Mouse (Mus musculus): Measurements from ENCODE around the gene Atp9a. TPM values are rescaled to one million over a fixed set of nuclear protein-coding genes. Genes with fewer than 3 reads are reported as not detected.

The Atp9a gene
- total RNA-seq, 1 experiment from 2014 or later: 0.38 TPM

DNA sequence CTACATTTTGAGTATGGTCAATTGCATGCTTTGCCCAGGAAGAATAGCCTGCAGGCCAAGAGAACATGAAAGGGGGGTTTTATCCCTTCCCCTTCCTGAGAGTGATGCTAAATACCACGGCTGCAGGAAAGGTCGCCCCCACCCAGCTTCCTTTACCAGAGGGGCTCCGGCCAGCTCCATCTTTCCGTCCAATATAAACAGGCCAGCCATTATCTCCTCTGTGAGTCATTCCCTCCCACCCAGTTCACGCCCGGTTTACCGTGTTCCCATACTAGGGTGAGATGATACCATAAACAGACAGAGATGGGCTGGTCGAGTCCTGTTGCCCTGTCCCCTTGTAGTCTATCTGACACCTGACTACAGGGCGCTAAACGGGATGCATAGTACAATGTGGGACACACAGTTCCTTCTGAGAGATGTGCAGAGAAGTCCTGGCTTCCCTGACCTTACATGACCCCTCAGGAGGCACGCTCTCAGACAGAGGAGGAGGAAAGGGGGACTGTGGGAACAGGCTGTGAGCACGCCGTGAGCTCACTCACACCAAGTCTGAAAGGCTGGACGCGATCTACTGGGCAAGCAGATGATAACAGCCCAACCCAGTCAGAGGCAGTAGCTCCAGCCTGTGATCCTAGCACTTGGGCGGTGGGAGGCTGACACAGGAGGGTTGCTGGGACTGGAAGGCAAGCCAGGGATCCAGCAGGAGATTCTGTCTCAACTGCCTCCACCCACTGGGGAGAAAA is 85.5 kb downstream of the Atp9a start:
- ATAC-seq (replicated peaks; ENCODE audit: insufficient number of reproducible peaks, low FRiP score, low TSS enrichment, poor library complexity, severe bottlenecking): no peak

DNA sequence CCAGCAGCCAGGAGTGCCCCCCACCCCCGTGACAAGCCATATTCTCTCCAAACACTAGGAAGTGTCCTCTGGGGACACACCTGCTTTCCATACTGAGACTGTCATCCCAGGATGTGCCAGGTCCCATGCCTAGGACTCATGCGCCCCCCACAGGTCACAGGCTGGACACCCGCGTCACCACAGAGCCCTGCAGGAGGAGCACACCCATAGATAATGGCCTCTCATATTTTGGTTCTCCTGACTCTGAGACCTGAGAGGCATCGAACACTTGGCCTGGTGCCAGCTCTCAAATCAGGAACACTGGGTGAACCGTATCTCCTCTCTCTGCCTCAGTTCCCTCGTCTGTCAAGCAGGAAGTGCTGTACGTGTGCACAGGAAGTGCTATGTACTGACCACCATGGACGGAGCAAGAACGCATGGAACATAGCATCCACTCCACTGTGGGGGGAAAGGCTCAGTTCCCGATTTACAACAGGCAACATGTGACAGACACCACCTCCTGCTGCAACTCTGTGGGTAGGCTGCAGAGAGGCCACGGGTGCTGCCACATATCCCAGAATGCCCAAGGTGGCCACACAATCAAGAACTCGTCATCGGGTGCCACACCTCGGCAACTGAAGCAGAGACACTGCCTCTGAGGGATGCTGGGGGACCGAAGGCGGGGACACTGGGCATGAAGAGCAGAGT is 87.1 kb downstream of the Atp9a start:
- no peak for ATAC-seq (replicated peaks; ENCODE audit: insufficient number of reproducible peaks, low FRiP score, low TSS enrichment, poor library complexity, severe bottlenecking)

DNA sequence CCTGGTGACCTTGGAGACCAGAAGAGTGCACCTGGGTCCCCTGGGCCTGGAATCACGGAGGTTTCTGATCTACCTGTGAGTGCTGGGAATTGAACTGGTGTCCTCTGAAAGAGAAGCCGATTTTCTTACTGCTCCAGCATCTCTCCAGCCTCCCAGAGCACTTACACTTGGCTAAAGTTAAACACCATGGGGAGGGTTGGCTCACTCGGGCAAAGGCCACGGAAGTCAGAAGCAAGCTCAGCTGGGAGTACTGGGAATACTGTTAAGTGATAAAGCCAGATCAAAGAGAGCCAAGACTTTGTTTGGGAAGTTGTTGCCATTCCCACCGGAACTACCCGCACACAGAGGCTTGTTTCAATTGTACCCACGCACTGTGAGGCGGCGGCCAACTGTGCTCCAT is 87.7 kb downstream of the Atp9a start:
- ATAC-seq (replicated peaks; ENCODE audit: insufficient number of reproducible peaks, low FRiP score, low TSS enrichment, poor library complexity, severe bottlenecking): no peak

DNA sequence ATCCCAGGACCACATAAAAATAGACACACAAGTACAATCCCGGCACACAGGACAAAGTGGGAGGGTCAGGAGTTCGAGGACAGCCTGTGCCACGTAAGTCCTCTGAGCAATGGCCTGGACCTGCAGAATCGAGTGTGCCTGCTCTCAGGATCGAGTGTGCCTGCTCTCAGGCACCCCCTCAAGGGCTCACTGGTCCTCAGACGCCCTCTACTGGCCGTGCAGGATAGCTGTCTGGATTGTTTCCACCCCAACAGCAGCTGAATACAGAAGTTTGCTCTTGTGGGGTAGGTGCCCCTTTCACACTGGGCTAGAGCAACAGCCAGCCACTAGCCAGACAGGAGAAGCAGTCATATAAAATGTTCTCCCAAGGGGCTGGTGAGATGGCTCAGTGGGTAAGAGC is 90.5 kb downstream of the Atp9a start:
- ATAC-seq (replicated peaks; ENCODE audit: insufficient number of reproducible peaks, low FRiP score, low TSS enrichment, poor library complexity, severe bottlenecking): 0 out of 2 replicates have a peak, but pooled peaks have one; percentile 18

DNA sequence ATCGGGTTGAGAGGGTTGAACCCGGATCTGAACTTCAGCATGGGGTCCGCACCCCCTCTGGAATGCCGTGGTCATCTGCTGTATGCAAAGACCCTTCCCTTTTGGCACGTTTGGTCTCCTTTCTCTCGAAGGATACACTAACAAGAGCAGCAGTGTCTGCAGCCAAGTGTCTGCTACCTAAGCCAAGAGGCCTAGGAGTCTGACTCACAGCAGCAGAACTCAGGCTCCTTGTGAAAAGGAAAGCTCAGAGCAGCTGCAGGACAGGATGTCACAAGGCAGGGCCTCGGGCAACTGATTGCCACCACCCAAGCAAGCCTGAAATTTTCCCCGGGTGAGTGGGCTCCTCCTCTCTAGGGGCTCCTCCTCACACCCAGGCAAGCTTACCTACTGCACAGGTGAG is 94.0 kb downstream of the Atp9a start:
- ATAC-seq (replicated peaks; ENCODE audit: insufficient number of reproducible peaks, low FRiP score, low TSS enrichment, poor library complexity, severe bottlenecking): no peak

DNA sequence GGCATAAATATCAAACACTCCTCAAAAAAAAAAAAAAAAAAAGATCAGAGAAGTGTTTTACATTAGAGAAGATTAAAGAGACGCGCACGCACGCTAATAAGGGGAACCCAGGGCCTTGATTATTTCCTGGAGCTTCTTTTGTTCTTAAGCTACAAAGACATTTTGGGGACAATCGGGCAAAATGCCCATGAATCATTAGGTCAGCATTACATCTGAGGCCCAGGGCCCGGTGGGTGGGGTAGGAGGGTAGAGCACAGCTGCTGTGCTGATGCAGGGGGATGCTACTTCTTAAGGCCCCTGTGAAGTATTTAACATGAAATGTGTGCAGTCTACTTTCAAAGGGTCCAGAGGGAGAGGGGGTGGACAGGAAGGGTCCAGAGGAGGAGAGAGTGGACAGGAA is 97.4 kb downstream of the Atp9a start:
- ATAC-seq (replicated peaks; ENCODE audit: insufficient number of reproducible peaks, low FRiP score, low TSS enrichment, poor library complexity, severe bottlenecking): no peak

DNA sequence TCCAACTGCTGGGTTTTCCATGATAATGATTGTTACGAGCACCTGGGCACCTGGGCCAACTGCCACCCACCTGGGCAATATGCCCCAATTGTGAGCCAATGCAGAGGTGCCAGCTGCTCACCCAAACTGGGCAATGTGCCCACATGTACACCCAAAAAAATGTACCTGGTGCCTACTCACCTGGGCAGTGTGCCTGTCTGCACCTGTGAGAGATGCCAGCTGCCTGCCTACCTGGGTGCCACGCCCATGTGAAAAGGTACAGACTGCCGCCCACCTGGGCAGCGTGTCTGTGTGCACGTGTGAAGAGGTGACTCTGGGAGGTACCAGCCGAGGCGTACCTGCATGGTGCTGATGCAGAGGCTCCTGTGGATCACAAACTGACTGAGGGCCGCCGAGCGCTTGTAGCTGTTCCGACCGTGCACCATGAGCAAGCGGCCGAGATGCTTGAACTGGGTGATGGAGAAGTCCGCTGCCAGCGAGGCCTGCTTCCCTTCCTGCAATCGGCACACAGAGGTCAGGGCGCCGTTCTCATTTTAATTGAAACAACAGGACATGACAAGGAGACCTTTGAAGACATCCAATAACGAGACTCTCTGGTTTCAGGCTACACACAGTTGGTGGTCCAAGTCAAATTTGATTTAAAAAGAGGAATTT is 98.6 kb downstream of the Atp9a start:
- ATAC-seq (replicated peaks; ENCODE audit: insufficient number of reproducible peaks, low FRiP score, low TSS enrichment, poor library complexity, severe bottlenecking): no peak

DNA sequence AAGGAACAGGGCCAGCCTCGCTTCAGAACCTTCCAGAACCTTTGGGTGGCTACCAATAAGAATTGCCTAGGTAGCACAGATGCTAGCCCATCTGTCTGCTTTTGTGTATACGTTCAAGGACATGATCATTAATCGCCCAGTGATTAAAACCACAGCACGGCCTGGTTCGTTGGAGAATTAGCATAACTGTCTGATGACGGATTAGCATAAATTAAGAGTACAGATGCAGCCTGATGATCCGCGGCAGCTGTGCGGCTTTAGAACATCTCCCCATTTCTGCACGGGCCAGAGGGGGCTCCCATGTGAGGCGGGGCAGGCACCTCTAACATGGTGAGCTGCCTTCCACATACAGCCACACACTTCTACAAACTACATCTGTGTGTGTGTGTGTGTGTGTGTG is 100.0 kb downstream of the Atp9a start:
- ATAC-seq (replicated peaks; ENCODE audit: insufficient number of reproducible peaks, low FRiP score, low TSS enrichment, poor library complexity, severe bottlenecking): no peak

DNA sequence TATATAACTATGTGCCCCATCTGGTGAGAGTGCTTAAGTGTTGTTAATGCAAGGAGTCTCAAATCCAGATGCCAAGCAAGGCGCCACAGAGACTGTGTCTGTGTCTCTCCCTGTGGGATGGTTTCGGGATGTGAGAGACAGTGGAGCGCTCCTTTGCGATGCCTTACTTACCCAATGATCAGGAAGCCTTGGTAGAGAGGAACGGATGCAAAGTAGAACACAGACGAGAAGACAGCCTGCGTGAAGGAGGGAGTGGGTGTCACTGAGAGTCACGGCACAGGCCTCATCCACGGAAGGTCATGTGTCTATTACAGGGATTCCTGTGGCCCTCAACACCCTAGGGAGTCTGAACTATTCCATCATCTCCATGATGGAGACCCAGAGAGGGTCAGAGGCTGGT is 101.7 kb downstream of the Atp9a start:
- ATAC-seq (replicated peaks; ENCODE audit: insufficient number of reproducible peaks, low FRiP score, low TSS enrichment, poor library complexity, severe bottlenecking): no peak

DNA sequence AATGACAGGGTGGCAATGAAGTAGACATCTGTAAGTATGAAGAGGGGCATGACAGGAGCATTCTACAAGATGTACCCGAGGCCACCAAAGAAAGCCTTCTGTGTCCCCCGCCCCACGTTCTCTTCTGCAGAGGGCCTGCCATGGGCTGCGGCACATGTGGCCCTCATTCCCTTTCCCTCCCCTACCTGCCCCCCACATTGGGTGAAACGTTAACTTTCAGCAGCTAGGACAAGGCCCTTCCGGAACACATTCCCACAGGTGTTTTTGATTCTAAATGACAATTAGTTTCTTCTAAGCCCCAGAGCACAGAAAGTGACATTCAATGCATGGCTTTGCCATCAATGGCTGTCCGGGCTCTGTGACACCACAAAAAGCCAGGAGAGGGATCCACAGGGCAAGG is 107.3 kb downstream of the Atp9a start:
- no peak for ATAC-seq (replicated peaks; ENCODE audit: insufficient number of reproducible peaks, low FRiP score, low TSS enrichment, poor library complexity, severe bottlenecking)

DNA sequence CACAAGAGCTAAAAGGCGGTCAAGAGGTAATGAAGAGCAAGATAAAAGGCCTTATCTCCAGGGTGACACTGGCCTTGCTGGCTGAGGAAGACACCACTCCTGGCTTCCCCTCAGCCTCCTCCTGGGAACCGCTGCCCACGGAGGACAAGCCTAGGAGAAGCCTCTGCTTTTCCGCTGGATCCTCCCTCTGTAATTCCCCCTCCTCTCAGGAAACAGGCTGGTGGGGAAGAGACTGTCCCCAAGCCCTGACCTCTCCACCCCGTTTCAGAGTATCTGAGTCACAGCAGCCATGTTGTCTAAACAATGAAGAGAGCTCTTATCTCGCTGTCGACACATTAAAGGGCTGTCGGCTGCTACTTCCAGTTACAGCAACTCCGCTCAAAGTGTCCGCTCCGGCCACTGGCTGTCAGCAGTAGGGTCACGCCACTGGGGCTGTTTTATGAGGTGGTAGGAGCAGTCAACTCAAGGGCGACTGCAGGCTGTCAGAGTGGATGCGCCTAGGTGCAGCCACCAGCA is 108.8 kb downstream of the Atp9a start:
- no peak for ATAC-seq (replicated peaks; ENCODE audit: insufficient number of reproducible peaks, low FRiP score, low TSS enrichment, poor library complexity, severe bottlenecking)

DNA sequence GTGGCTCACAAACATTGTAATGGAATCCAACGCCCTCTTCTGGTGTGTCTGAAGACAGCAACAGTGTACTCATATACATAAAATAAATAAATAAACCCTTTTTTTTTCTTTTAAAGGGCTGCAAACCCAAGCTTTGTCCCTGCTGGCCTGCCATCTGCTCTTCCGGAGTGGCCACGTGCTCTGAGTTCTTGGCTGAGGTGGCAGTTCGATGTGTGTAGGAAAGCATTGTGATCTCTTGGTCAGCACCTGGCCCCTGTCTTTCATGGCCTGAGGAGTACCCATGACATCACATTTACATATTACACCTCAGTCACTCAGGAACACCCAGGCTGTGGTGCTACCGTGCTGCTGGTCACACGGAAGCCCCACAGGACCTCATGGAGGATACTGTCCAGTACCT is 109.7 kb downstream of the Atp9a start:
- ATAC-seq (replicated peaks; ENCODE audit: insufficient number of reproducible peaks, low FRiP score, low TSS enrichment, poor library complexity, severe bottlenecking): no peak

DNA sequence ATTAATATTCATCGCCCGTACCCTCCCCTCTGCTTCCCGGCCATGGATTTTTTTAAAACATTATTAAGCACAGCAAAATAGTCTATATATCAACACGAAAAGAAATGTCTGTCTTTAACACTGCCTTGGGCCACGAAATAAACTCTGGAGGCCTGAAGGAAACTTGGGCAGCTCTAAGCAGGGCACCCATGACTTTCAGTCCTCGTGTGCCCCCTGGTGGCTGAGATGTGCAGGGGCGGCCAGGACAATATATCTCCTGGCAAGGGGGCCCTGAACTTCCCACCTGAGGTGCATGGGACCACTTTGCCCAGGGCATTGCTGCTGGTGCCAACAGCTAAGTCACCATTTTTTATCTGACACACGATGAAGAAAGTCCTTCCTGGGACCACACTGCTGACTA is 113.4 kb downstream of the Atp9a start:
- peak; percentile 84 for ATAC-seq (replicated peaks; ENCODE audit: insufficient number of reproducible peaks, low FRiP score, low TSS enrichment, poor library complexity, severe bottlenecking)

DNA sequence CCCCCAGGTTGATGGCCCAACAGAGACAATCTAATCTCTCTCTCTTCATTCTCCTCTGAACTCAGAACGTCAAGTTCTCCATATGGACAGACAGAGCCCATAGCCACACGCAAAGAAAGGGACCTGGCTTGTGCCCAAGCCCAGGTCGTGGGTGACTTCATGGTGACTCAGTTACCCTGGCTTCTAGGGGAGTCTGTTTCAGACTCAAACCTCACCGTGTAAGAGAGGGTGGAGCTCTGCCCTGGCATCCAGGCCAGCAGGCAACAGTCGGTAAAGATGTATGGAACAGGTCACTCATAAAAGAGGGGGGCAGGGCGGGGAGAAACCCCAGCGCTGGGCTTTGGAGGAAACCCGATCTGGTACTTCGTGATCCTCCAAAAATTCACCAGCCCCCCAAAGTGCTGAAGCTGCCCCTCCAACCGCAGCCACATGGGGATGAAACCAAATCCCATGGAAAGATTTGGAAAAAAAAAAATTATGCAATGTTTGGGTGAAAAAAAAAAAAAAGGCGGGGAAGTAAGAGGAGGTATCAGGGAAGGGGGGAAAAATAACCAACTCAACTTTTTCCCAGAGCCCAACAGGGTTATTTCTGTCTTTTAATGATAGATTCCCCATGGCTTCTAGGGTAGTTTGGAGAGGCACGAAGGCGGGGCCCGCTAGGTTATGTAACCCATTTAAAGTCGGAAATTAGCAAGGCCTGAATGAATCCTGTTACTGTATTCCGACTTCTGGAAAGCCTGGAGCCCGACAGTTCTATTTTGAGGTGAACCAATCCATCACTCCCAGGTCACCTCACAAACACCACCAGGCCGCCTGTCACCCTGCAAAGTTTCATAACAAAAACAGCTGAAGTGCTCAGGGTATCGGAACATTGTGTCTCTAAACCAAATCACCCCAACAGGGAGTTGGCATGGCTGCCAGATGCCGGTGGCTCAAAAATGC is 114.1 kb downstream of the Atp9a start:
- no peak for ATAC-seq (replicated peaks; ENCODE audit: insufficient number of reproducible peaks, low FRiP score, low TSS enrichment, poor library complexity, severe bottlenecking)

DNA sequence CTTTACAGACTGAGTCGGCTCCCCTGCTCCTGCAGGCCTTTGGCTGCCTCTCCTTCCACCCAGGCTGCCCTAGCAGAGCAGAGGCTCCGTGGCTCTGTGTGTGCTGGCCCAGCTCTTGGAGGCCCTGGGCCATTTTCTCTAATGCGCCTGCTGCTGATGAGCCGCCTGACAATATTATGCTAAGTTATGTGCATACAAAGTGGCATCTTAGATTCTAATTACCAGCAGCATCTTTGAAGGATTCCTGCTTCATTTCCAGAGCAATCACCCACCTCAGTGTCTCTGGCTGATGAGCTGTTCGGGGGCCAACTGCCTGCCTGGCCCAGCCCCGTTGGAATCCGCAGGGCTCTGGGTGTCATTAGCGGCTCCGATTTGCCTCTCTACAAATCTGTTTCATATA is 115.8 kb downstream of the Atp9a start:
- no peak for ATAC-seq (replicated peaks; ENCODE audit: insufficient number of reproducible peaks, low FRiP score, low TSS enrichment, poor library complexity, severe bottlenecking)

DNA sequence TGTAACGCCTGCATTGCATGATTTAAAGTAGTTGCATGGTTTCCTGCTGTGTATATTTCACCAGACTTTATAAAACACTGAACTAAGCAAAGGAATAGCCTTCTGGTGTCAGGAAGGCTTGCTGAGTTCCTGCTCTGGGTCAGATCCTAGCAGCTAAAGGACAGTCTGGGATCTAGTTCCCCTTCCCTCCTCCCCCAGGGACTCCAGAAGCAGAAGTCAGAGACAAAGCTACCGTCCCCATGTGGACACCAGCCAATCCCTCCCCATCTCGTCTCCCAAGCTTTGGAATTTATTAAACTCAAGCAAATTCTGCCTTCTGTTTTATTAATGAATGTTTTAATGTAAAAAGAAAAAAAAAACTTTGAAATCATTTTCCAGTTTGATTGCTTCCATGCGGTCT is 117.1 kb downstream of the Atp9a start:
- ATAC-seq (replicated peaks; ENCODE audit: insufficient number of reproducible peaks, low FRiP score, low TSS enrichment, poor library complexity, severe bottlenecking): no peak

DNA sequence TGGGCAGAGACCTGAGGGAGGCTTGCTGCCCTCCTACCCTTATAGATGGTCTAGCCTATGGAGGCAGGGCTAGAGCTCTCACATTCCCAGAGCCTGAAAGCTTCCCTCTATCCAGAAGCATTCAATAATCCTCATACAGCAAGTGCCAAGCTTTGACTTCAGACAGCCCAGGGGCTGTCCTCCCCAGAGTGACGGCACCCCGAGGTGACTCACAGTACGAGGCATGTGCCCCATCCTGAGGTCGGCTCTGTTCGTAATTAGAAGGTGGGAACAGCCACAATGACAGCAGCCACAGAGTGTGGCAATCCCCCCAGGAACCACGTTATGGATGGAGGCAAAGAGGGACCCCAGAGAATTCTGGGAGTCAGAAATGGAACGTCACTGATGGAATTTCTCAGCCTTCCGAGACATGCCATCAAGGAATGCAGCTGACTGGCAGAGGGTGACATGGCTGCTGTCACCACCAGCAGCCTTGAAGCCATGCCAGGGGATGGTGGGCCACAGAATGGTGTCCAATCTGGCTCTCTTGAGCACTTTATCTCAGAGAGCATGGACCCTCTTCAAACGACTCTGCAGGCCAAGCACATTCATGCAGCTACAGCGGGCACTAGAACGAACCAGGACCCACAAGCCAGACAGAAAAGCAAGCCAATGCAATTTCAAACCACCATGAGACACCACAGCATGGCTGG is 121.0 kb downstream of the Atp9a start:
- ATAC-seq (replicated peaks; ENCODE audit: insufficient number of reproducible peaks, low FRiP score, low TSS enrichment, poor library complexity, severe bottlenecking): no peak

DNA sequence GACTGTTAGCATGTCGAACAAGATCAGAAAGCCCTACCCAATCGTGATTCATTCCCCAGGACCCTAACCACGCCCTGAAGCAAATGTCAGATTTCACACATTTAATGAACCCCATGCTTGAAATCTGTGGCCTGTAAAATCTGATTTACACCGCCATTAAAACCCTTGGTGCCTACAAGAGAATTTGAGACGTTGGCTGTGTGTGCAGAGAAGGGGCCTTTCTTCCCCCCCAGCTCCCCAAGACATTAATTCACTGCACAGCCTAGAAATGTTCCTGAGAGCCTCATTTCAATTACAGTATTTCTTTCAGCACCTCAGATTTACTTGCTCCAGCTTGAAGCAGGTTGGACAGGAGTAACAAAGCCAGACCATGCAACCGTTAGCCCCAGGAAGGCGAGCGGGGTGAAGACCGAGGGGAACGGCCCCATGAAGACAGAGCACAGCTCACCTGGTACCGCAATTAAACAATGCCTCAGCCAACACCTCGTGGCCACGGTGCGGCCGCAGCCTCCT is 123.9 kb downstream of the Atp9a start:
- no peak for ATAC-seq (replicated peaks; ENCODE audit: insufficient number of reproducible peaks, low FRiP score, low TSS enrichment, poor library complexity, severe bottlenecking)

Data from monocyte, adult 5-6 weeks (primary cell).